Mouse (Mus musculus) embryonic facial prominence, embryonic 10.5 days (tissue): Measurements from ENCODE around the gene Akip1. TPM values are rescaled to one million over a fixed set of nuclear protein-coding genes. Genes with fewer than 3 reads are reported as not detected.

ENCODE experiments used
- DNase-seq: peaks from one replicate; pipeline ENCODE4 v3.0.0-alpha.2; 2017; ENCODE audit warnings: low spot score
- H3K27ac ChIP-seq: fragments of 300-500 bp; sonication (generic); replicated peaks from 2 replicates; pipeline ENCODE4 v1.5.1; 2016; ENCODE audit warnings: mild to moderate bottlenecking
- H3K27me3 ChIP-seq: fragments of 300-500 bp; sonication (generic); replicated peaks from 2 replicates; pipeline ENCODE4 v1.6.1; 2016; ENCODE audit warnings: low read depth, mild to moderate bottlenecking; ENCODE audit not compliant: poor library complexity, severe bottlenecking
- H3K36me3 ChIP-seq: fragments of 300-500 bp; sonication (generic); replicated peaks from 2 replicates; pipeline ENCODE4 v1.6.1; 2016; ENCODE audit warnings: mild to moderate bottlenecking, moderate library complexity
- H3K4me1 ChIP-seq: fragments of 300-500 bp; sonication (generic); 2 replicates; pipeline ENCODE4 v1.6.1; 2016
- H3K4me3 ChIP-seq: fragments of 300-500 bp; sonication (generic); 2 replicates; pipeline ENCODE4 v1.5.1; 2016; ENCODE audit warnings: mild to moderate bottlenecking, moderate library complexity
- H3K9me3 ChIP-seq: fragments of 300-500 bp; sonication (generic); 2 replicates; pipeline ENCODE4 v1.6.1; 2016; ENCODE audit warnings: mild to moderate bottlenecking
- WGBS: fragments of 180-500 bp; shearing (Covaris S2); methylation state at CpG from one replicate; pipeline ENCODE4 v1.1.7; 2016; 5-methylcytosine and 5-hydroxymethylcytosine counted together
- polyA plus RNA-seq: library from polyadenylated mRNA; unstranded; fragments of >200 nt; fragmentation: Nextera tagmentation; extraction: Ambion mirVana; gene quantifications from 2 replicates; pipeline ENCODE4 v1.2.1, GENCODE M21; 2016

The Akip1 gene
- polyA plus RNA-seq, 1 experiment from 2014 or later = 24.4 TPM

- H3K36me3 ChIP-seq = peaks cover 60% of the 10 kb centered on the region
Measured at GRCm38 (mm10) chr7:109712198-109712597, 8.7 kb downstream of the Akip1 start.

GRCm38 (mm10) chr7:109713434-109713982 lies 10.0 kb downstream of the Akip1 start:
- H3K27me3 ChIP-seq = no peaks in the 10 kb centered on the region
- WGBS = 92% methylated on average over 2 of the region's 2 CpGs
- no peak overlapping the region for H3K27ac ChIP-seq
- no peak for DNase-seq
- H3K4me3 ChIP-seq = no peak overlapping the region
- no peaks in the 10 kb centered on the region for H3K9me3 ChIP-seq
- H3K4me1 ChIP-seq = no peaks in the 10 kb centered on the region; the same call in 1 of the 2 replicates
- H3K36me3 ChIP-seq = peaks cover 47% of the 10 kb centered on the region

More at GRCm38 (mm10) chr7:109712198-109712597, 8.7 kb downstream of the Akip1 start:
- 93% methylated on average over 7 of the region's 7 CpGs for WGBS
- Histone ChIP-seq H3K4me1 (no peaks in the 10 kb centered on the region; the same call in 1 of the 2 replicates), H3K27ac (no peak overlapping the region), H3K9me3 (no peaks in the 10 kb centered on the region), H3K4me3 (no peak overlapping the region), H3K27me3 (no peaks in the 10 kb centered on the region)
- DNase-seq = no peak

- no peaks in the 10 kb centered on the region for H3K4me1 ChIP-seq
- no peak overlapping the region for H3K4me3 ChIP-seq
- 69% methylated on average over 9 of the region's 9 CpGs for WGBS
Measured at GRCm38 (mm10) chr7:109719286-109719685, 15.8 kb downstream of the Akip1 start.

GRCm38 (mm10) chr7:109722618-109723017 lies 19.1 kb downstream of the Akip1 start:
- DNase-seq = no peak
- H3K4me3 ChIP-seq = no peak overlapping the region
- H3K27me3 ChIP-seq = no peaks in the 10 kb centered on the region
- no peaks in the 10 kb centered on the region for H3K9me3 ChIP-seq
- 92% methylated on average over 2 of the region's 2 CpGs for WGBS
- no peaks in the 10 kb centered on the region for H3K4me1 ChIP-seq
- H3K36me3 ChIP-seq = no peaks in the 10 kb centered on the region
- H3K27ac ChIP-seq = no peak overlapping the region

More at GRCm38 (mm10) chr7:109719286-109719685, 15.8 kb downstream of the Akip1 start:
- no peaks in the 10 kb centered on the region for H3K9me3 ChIP-seq
- H3K36me3 ChIP-seq = no peaks in the 10 kb centered on the region
- no peaks in the 10 kb centered on the region for H3K27me3 ChIP-seq
- peak; percentile 20 for DNase-seq
- H3K27ac ChIP-seq = no peak overlapping the region

- DNase-seq = no peak
- Histone ChIP-seq H3K9me3 (no peaks in the 10 kb centered on the region), H3K27me3 (no peaks in the 10 kb centered on the region), H3K36me3 (no peaks in the 10 kb centered on the region), H3K4me3 (no peak overlapping the region), H3K4me1 (no peaks in the 10 kb centered on the region), H3K27ac (no peak overlapping the region)
- WGBS = 94% methylated on average over 8 of the region's 8 CpGs
Measured at GRCm38 (mm10) chr7:109723114-109723513, 19.6 kb downstream of the Akip1 start.

GRCm38 (mm10) chr7:109723697-109724096 lies 20.2 kb downstream of the Akip1 start, which contains the start of gene BC051019:
TSS of gene BC051019 (minus strand) at chr7:109723850.
- no peak within 1 kb of the TSS for H3K27ac ChIP-seq
- no peaks in the 10 kb centered on the region for H3K36me3 ChIP-seq
- no peak for DNase-seq
- H3K9me3 ChIP-seq = no peaks in the 10 kb centered on the region
- H3K4me3 ChIP-seq = no peak within 1 kb of the TSS
- no peaks in the 10 kb centered on the region for H3K27me3 ChIP-seq
- no peaks in the 10 kb centered on the region for H3K4me1 ChIP-seq
- 93% methylated on average over 5 of the region's 5 CpGs for WGBS

GRCm38 (mm10) chr7:109731626-109732025 lies 28.1 kb downstream of the Akip1 start, which contains the start of gene Ascl3:
TSS of gene Ascl3 (minus strand) at chr7:109731726.
- H3K4me3 ChIP-seq = no peak within 1 kb of the TSS
- no peak for DNase-seq
- H3K9me3 ChIP-seq = no peaks in the 10 kb centered on the region
- no peaks in the 10 kb centered on the region for H3K27me3 ChIP-seq
- H3K36me3 ChIP-seq = 0 out of 2 replicates have a peak, but pooled peaks cover 4% of the 10 kb centered on the region
- 90% methylated on average over 5 of the region's 5 CpGs for whole genome bisulfite sequencing
- no peak within 1 kb of the TSS for H3K27ac ChIP-seq
- H3K4me1 ChIP-seq = peaks cover 19% of the 10 kb centered on the region

GRCm38 (mm10) chr7:109734806-109735205 lies 31.3 kb downstream of the Akip1 start:
- no peaks in the 10 kb centered on the region for H3K9me3 ChIP-seq
- DNase-seq = no peak
- no peak overlapping the region for H3K4me3 ChIP-seq
- H3K27me3 ChIP-seq = no peaks in the 10 kb centered on the region
- peaks cover 15% of the 10 kb centered on the region for H3K4me1 ChIP-seq
- 92% methylated on average over 4 of the region's 4 CpGs for WGBS
- 0 out of 2 replicates have a peak, but pooled peaks cover 7% of the 10 kb centered on the region for H3K36me3 ChIP-seq
- no peak overlapping the region for H3K27ac ChIP-seq

GRCm38 (mm10) chr7:109739822-109740370 lies 36.4 kb downstream of the Akip1 start:
- Histone ChIP-seq H3K36me3 (peaks cover 23% of the 10 kb centered on the region), H3K9me3 (no peaks in the 10 kb centered on the region), H3K4me3 (no peak overlapping the region), H3K27ac (no peak overlapping the region), H3K27me3 (no peaks in the 10 kb centered on the region), H3K4me1 (no peaks in the 10 kb centered on the region)
- no peak for DNase-seq
- WGBS = 81% methylated on average over 5 of the region's 5 CpGs

GRCm38 (mm10) chr7:109741060-109741459 lies 37.6 kb downstream of the Akip1 start:
- no peak overlapping the region for H3K27ac ChIP-seq
- 84% methylated on average over 1 of the region's 1 CpGs for WGBS
- H3K27me3 ChIP-seq = no peaks in the 10 kb centered on the region
- peaks cover 29% of the 10 kb centered on the region for H3K36me3 ChIP-seq
- no peak overlapping the region for H3K4me3 ChIP-seq
- H3K9me3 ChIP-seq = no peaks in the 10 kb centered on the region
- no peak for DNase-seq
- no peaks in the 10 kb centered on the region for H3K4me1 ChIP-seq

- Histone ChIP-seq H3K27me3 (no peaks in the 10 kb centered on the region), H3K9me3 (no peaks in the 10 kb centered on the region), H3K4me1 (no peaks in the 10 kb centered on the region), H3K4me3 (no peak overlapping the region), H3K27ac (no peak overlapping the region), H3K36me3 (peaks cover 24% of the 10 kb centered on the region)
- WGBS = 88% methylated on average over 4 of the region's 4 CpGs
- no peak for DNase-seq
Measured at GRCm38 (mm10) chr7:109741703-109742102, 38.2 kb downstream of the Akip1 start.

- peaks cover 13% of the 10 kb centered on the region for H3K4me1 ChIP-seq
- no peak overlapping the region for H3K4me3 ChIP-seq
- DNase-seq = no peak
- 61% methylated on average over 1 of the region's 1 CpGs for WGBS
- no peak overlapping the region for H3K27ac ChIP-seq
- no peaks in the 10 kb centered on the region for H3K27me3 ChIP-seq
- no peaks in the 10 kb centered on the region for H3K9me3 ChIP-seq
- H3K36me3 ChIP-seq = peaks cover 19% of the 10 kb centered on the region
Measured at GRCm38 (mm10) chr7:109747747-109748146, 44.3 kb downstream of the Akip1 start.

GRCm38 (mm10) chr7:109751427-109752007 lies 48.0 kb downstream of the Akip1 start:
- DNase-seq = no peak
- no peaks in the 10 kb centered on the region for H3K27me3 ChIP-seq
- 2% methylated on average over 13 of the region's 13 CpGs for WGBS
- H3K4me1 ChIP-seq = peaks cover 20% of the 10 kb centered on the region
- peak overlapping the region; percentile 93 for H3K4me3 ChIP-seq
- peak overlapping the region; percentile 89 for H3K27ac ChIP-seq
- no peaks in the 10 kb centered on the region for H3K36me3 ChIP-seq
- H3K9me3 ChIP-seq = no peaks in the 10 kb centered on the region
